Mouse (Mus musculus): ENCODE measurements around the gene 3110040M04Rik. TPM values are rescaled to one million over a fixed set of nuclear protein-coding genes. Genes with fewer than 3 reads are reported as not detected.

The 3110040M04Rik gene
- total and polyA plus RNA-seq, 3 experiments: not detected

GRCm38 (mm10) chr1:151223377-151223776 lies 19.5 kb downstream of the 3110040M04Rik start:
- Histone ChIP-seq H3K4me3 (replicated peaks in 1 of 3; ENCODE audit: low read depth in 2 of 3, low read length in 2 of 3, poor library complexity in 1 of 3) (no peak overlapping the region), H3K27ac (ENCODE audit: insufficient read depth, low read depth) (no peak overlapping the region), H3K9ac (ENCODE audit: insufficient read depth, low read depth) (no peak overlapping the region), H3K4me1 (ENCODE audit: control insufficient read depth in 1 of 2, insufficient read depth in 2 of 2) (peaks cover 0 to 15% of the 10 kb centered on the region in 2 experiments; a peak in 1 of 4 replicates), H3K4me2 (ENCODE audit: insufficient read depth, low read depth, poor library complexity, severe bottlenecking) (no peak overlapping the region), H3K27me3 (replicated peaks) (no peaks in the 10 kb centered on the region), H3K36me3 (replicated peaks in 1 of 2; ENCODE audit: control insufficient read depth in 1 of 2, insufficient read depth in 1 of 2, low read length in 1 of 2) (no peaks in the 10 kb centered on the region), H3K9me3 (replicated peaks; ENCODE audit: low read length) (no peaks in the 10 kb centered on the region), H3K79me2 (replicated peaks; ENCODE audit: control insufficient read depth, extremely low read depth, insufficient read depth, poor library complexity, severe bottlenecking) (no peaks in the 10 kb centered on the region)
- dilution Hi-C loops (cut with MboI; ENCODE audit: extremely low pct_ligation_motif_present, extremely low pct_unique_long_range_greater_than_20kb, low sequenced_read_pairs): no loop called here
- TF ChIP-seq MEF2A (IDR thresholded peaks at IDR 0.05; ENCODE audit: borderline replicate concordance, low read depth, low read length): no peak
- no peak for TF ChIP-seq GABPA (IDR thresholded peaks at IDR 0.05; ENCODE audit: insufficient replicate concordance, low read depth, low read length)
- TF ChIP-seq HCFC1 (IDR thresholded peaks at IDR 0.05; ENCODE audit: low read depth, low read length): no peak
- no peak for TF ChIP-seq KAT2A (IDR thresholded peaks at IDR 0.05; ENCODE audit: insufficient replicate concordance, low read length)
- in situ Hi-C loops (cut with MboI; ENCODE audit: low pct_ligation_motif_present, low pct_unique_long_range_greater_than_20kb, low sequenced_read_pairs): no loop called here
- DNase-seq (ENCODE audit: extremely low read depth): no peak

DNA sequence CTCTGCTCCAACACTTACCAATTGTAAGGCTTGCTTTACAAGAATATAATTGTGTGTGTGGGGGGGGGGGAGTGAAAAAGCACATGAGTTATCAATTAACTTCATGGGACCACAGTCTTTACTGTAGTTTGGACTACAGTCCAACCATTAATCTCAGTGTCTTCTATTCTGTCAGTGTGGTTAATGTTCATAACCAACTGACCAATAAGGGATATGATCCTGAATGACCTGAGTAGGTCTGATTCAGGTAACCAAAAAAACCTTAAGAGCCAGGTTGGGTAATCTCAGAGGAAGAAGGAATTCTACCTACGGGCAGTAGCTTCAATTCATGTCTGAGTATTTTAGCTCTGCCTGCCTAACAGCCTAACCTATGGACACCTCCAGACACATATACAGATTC lies 20.6 kb downstream of the 3110040M04Rik start:
- Histone ChIP-seq H3K4me2 (ENCODE audit: insufficient read depth, low read depth, poor library complexity, severe bottlenecking) (no peak overlapping the region), H3K4me1 (ENCODE audit: control insufficient read depth in 1 of 2, insufficient read depth in 2 of 2) (peaks cover 0 to 25% of the 10 kb centered on the region in 2 experiments; a peak in 2 of 4 replicates)
- in situ Hi-C loops (cut with MboI; ENCODE audit: low pct_ligation_motif_present, low pct_unique_long_range_greater_than_20kb, low sequenced_read_pairs): no loop called here

DNA sequence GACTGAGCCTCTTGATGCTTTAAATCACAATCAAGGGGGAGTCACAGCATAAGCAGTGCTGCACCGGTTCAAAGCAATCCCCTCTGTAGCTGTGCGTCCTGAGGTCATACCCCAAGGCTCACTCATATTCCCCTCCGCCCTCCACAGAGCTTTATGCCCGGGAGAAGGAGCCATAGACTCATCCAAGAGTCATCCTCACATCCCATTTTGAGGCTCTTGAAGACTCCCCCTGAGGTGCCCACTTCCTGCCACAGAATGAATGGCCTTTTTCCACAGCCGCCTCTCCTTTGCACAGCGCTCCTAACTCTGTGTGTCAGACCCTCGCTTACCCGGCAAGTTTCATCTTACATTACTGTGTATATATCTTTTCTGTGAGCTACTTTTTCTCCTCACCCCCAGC lies 23.6 kb downstream of the 3110040M04Rik start:
- Histone ChIP-seq H3K36me3 (replicated peaks in 1 of 2; ENCODE audit: control insufficient read depth in 1 of 2, insufficient read depth in 1 of 2, low read length in 1 of 2) (no peaks in the 10 kb centered on the region), H3K4me3 (replicated peaks in 1 of 3; ENCODE audit: low read depth in 2 of 3, low read length in 2 of 3, poor library complexity in 1 of 3) (no peak overlapping the region), H3K27me3 (replicated peaks) (no peaks in the 10 kb centered on the region), H3K9ac (ENCODE audit: insufficient read depth, low read depth) (no peak overlapping the region), H3K9me3 (replicated peaks; ENCODE audit: low read length) (no peaks in the 10 kb centered on the region), H3K4me2 (ENCODE audit: insufficient read depth, low read depth, poor library complexity, severe bottlenecking) (no peak overlapping the region), H3K27ac (ENCODE audit: insufficient read depth, low read depth) (no peak overlapping the region), H3K4me1 (ENCODE audit: control insufficient read depth in 1 of 2, insufficient read depth in 2 of 2) (peaks cover 0 to 16% of the 10 kb centered on the region in 2 experiments; a peak in 2 of 4 replicates), H3K79me2 (replicated peaks; ENCODE audit: control insufficient read depth, extremely low read depth, insufficient read depth, poor library complexity, severe bottlenecking) (no peaks in the 10 kb centered on the region)
- dilution Hi-C loops (cut with MboI; ENCODE audit: extremely low pct_ligation_motif_present, extremely low pct_unique_long_range_greater_than_20kb, low sequenced_read_pairs): no loop called here
- in situ Hi-C loops (cut with MboI; ENCODE audit: low pct_ligation_motif_present, low pct_unique_long_range_greater_than_20kb, low sequenced_read_pairs): no loop called here
- DNase-seq (ENCODE audit: extremely low read depth): no peak
- TF ChIP-seq TCF12 (IDR thresholded peaks at IDR 0.05; ENCODE audit: low read depth, low read length): no peak
- TF ChIP-seq EP300 (IDR thresholded peaks at IDR 0.05; ENCODE audit: low read length): no peak
- no peak for TF ChIP-seq HCFC1 (IDR thresholded peaks at IDR 0.05; ENCODE audit: low read depth, low read length)
- TF ChIP-seq TBP (conservative IDR thresholded peaks at IDR 0.05; ENCODE audit: low read depth, low read length): no peak
- no peak for TF ChIP-seq USF2 (conservative IDR thresholded peaks at IDR 0.05; ENCODE audit: low read depth, low read length)
- no peak for TF ChIP-seq SMC3 (IDR thresholded peaks at IDR 0.05; ENCODE audit: low read depth, low read length)
- TF ChIP-seq GABPA (IDR thresholded peaks at IDR 0.05; ENCODE audit: insufficient replicate concordance, low read depth, low read length): no peak
- TF ChIP-seq CHD1 (IDR thresholded peaks at IDR 0.05; ENCODE audit: low read depth, low read length): no peak
- no peak for TF ChIP-seq JUND (conservative IDR thresholded peaks at IDR 0.05; ENCODE audit: low read depth, low read length)
- TF ChIP-seq IRF4 (IDR thresholded peaks at IDR 0.05; ENCODE audit: low read depth, low read length): no peak
- no peak for TF ChIP-seq ZNF384 (IDR thresholded peaks at IDR 0.05; ENCODE audit: low read depth, low read length)
- no peak for TF ChIP-seq ETS1 (conservative IDR thresholded peaks at IDR 0.05; ENCODE audit: low read depth, low read length)
- TF ChIP-seq MXI1 (IDR thresholded peaks at IDR 0.05; ENCODE audit: low read depth, low read length): no peak
- no peak for TF ChIP-seq MAZ (IDR thresholded peaks at IDR 0.05; ENCODE audit: low read depth, low read length)
- TF ChIP-seq MYC (IDR thresholded peaks at IDR 0.05; ENCODE audit: low read depth, low read length): no peak
- no peak for TF ChIP-seq POLR2A (IDR thresholded peaks at IDR 0.05; ENCODE audit: low read depth, low read length)
- no peak for TF ChIP-seq MAFK (IDR thresholded peaks at IDR 0.05; ENCODE audit: insufficient replicate concordance, low read length)
- TF ChIP-seq USF1 (IDR thresholded peaks at IDR 0.05; ENCODE audit: low read depth, low read length): no peak

More for the DNA sequence above, 20.6 kb downstream of the 3110040M04Rik start:
- Histone ChIP-seq H3K27ac (ENCODE audit: insufficient read depth, low read depth) (no peak overlapping the region), H3K36me3 (replicated peaks in 1 of 2; ENCODE audit: control insufficient read depth in 1 of 2, insufficient read depth in 1 of 2, low read length in 1 of 2) (no peaks in the 10 kb centered on the region), H3K9me3 (replicated peaks; ENCODE audit: low read length) (no peaks in the 10 kb centered on the region), H3K79me2 (replicated peaks; ENCODE audit: control insufficient read depth, extremely low read depth, insufficient read depth, poor library complexity, severe bottlenecking) (no peaks in the 10 kb centered on the region), H3K9ac (ENCODE audit: insufficient read depth, low read depth) (no peak overlapping the region), H3K4me3 (replicated peaks in 1 of 3; ENCODE audit: low read depth in 2 of 3, low read length in 2 of 3, poor library complexity in 1 of 3) (no peak overlapping the region), H3K27me3 (replicated peaks) (no peaks in the 10 kb centered on the region)
- dilution Hi-C loops (cut with MboI; ENCODE audit: extremely low pct_ligation_motif_present, extremely low pct_unique_long_range_greater_than_20kb, low sequenced_read_pairs): no loop called here
- TF ChIP-seq BHLHE40 (IDR thresholded peaks at IDR 0.05; ENCODE audit: low read depth, low read length) (no peak), USF1 (IDR thresholded peaks at IDR 0.05; ENCODE audit: low read depth, low read length) (no peak), CHD2 (IDR thresholded peaks at IDR 0.05; ENCODE audit: low read length) (no peak), PAX5 (IDR thresholded peaks at IDR 0.05; ENCODE audit: low read length) (no peak), GABPA (IDR thresholded peaks at IDR 0.05; ENCODE audit: insufficient replicate concordance, low read depth, low read length) (no peak), MAX (IDR thresholded peaks at IDR 0.05; ENCODE audit: low read length) (no peak), SIN3A (IDR thresholded peaks at IDR 0.05; ENCODE audit: low read length) (no peak), MYC (IDR thresholded peaks at IDR 0.05; ENCODE audit: low read depth, low read length) (no peak), ETS1 (conservative IDR thresholded peaks at IDR 0.05; ENCODE audit: low read depth, low read length) (no peak), ELF1 (IDR thresholded peaks at IDR 0.05; ENCODE audit: low read depth, low read length) (no peak), JUND (conservative IDR thresholded peaks at IDR 0.05; ENCODE audit: low read depth, low read length) (no peak), HCFC1 (IDR thresholded peaks at IDR 0.05; ENCODE audit: low read depth, low read length) (no peak), NRF1 (IDR thresholded peaks at IDR 0.05; ENCODE audit: low read depth, low read length) (no peak), TCF12 (IDR thresholded peaks at IDR 0.05; ENCODE audit: low read depth, low read length) (no peak), EP300 (IDR thresholded peaks at IDR 0.05; ENCODE audit: low read length) (no peak), POLR2AphosphoS2 (IDR thresholded peaks at IDR 0.05; ENCODE audit: low read depth, low read length) (no peak), USF2 (conservative IDR thresholded peaks at IDR 0.05; ENCODE audit: low read depth, low read length) (no peak), MAFK (IDR thresholded peaks at IDR 0.05; ENCODE audit: insufficient replicate concordance, low read length) (no peak), CHD1 (IDR thresholded peaks at IDR 0.05; ENCODE audit: low read depth, low read length) (no peak), SMC3 (IDR thresholded peaks at IDR 0.05; ENCODE audit: low read depth, low read length) (no peak)
- DNase-seq (ENCODE audit: extremely low read depth): no peak
